Mouse (Mus musculus): Measurements from ENCODE around the gene Nlrp3.

- no peak for TF ChIP-seq CTCF (IDR thresholded peaks at IDR 0.05; ENCODE audit: low read depth)
- TF ChIP-seq EP300 (IDR thresholded peaks at IDR 0.05; ENCODE audit: low read depth) = no peak
These were observed 59.5 kb downstream of the Nlrp3 start for GRCm38 (mm10) chr11:59600872-59601271.

Data from liver, postnatal 0 days (tissue).